Mouse (Mus musculus): Measurements from ENCODE around the gene Stub1. TPM values are rescaled to one million over a fixed set of nuclear protein-coding genes. Genes with fewer than 3 reads are reported as not detected.

Gene Stub1
- polyA plus RNA-seq, 1 experiment from 2014 or later, result 334 TPM

- 27% methylated on average over 21 of the region's 23 CpGs for WGBS
- peaks cover 49% of the 10 kb centered on the region for H3K4me1 ChIP-seq (ENCODE audit: control insufficient read depth, insufficient read depth, low read length)
- ATAC-seq (ENCODE audit: insufficient read depth, low FRiP score, low TSS enrichment) (no peak), DNase-seq (ENCODE audit: low spot score) (no peak)
- no peaks in the 10 kb centered on the region for H3K27me3 ChIP-seq (ENCODE audit: control insufficient read depth, insufficient read depth, low read length)
- H3K9ac ChIP-seq (ENCODE audit: low read length), result peak overlapping the region; percentile 68
- H3K4me2 ChIP-seq (ENCODE audit: low read depth), result peak overlapping the region; percentile 68
- H3K27ac ChIP-seq (ENCODE audit: low read depth, low read length), result peak overlapping the region; percentile 67
- H3K4me3 ChIP-seq (ENCODE audit: low read depth, low read length), result peak overlapping the region; percentile 29
- H3K9me3 ChIP-seq (ENCODE audit: control insufficient read depth, low read length), result no peaks in the 10 kb centered on the region
- peaks cover 27% of the 10 kb centered on the region for H3K36me3 ChIP-seq (ENCODE audit: control insufficient read depth, insufficient read depth, low read length)
Observed at GRCm38 (mm10) chr17:25836397-25837075, 3.3 kb upstream of the Stub1 start.

GRCm38 (mm10) chr17:25835816-25836215 lies 2.6 kb upstream of the Stub1 start:
- Histone ChIP-seq H3K9ac (ENCODE audit: low read length) (no peak overlapping the region), H3K4me3 (ENCODE audit: low read depth, low read length) (no peak overlapping the region), H3K27ac (ENCODE audit: low read depth, low read length) (no peak overlapping the region), H3K4me2 (ENCODE audit: low read depth) (peak overlapping the region; percentile 68), H3K36me3 (ENCODE audit: control insufficient read depth, insufficient read depth, low read length) (peaks cover 28% of the 10 kb centered on the region), H3K27me3 (ENCODE audit: control insufficient read depth, insufficient read depth, low read length) (no peaks in the 10 kb centered on the region), H3K4me1 (ENCODE audit: control insufficient read depth, insufficient read depth, low read length) (peaks cover 56% of the 10 kb centered on the region), H3K9me3 (ENCODE audit: control insufficient read depth, low read length) (no peaks in the 10 kb centered on the region)
- WGBS, result 94% methylated on average over 16 of the region's 16 CpGs
- DNase-seq (ENCODE audit: low spot score) (no peak), ATAC-seq (ENCODE audit: insufficient read depth, low FRiP score, low TSS enrichment) (no peak)

- DNase-seq (ENCODE audit: low spot score) (no peak), ATAC-seq (ENCODE audit: insufficient read depth, low FRiP score, low TSS enrichment) (no peak)
- peaks cover 61% of the 10 kb centered on the region for H3K4me1 ChIP-seq (ENCODE audit: control insufficient read depth, insufficient read depth, low read length)
- H3K9me3 ChIP-seq (ENCODE audit: control insufficient read depth, low read length), result no peaks in the 10 kb centered on the region
- peak overlapping the region; percentile 96; the same call in 1 of the 2 replicates for H3K4me2 ChIP-seq (ENCODE audit: low read depth)
- H3K27me3 ChIP-seq (ENCODE audit: control insufficient read depth, insufficient read depth, low read length), result no peaks in the 10 kb centered on the region
- H3K4me3 ChIP-seq (ENCODE audit: low read depth, low read length), result no peak overlapping the region
- peaks cover 28% of the 10 kb centered on the region for H3K36me3 ChIP-seq (ENCODE audit: control insufficient read depth, insufficient read depth, low read length)
- 94% methylated on average over 7 of the region's 7 CpGs for WGBS
- no peak overlapping the region for H3K27ac ChIP-seq (ENCODE audit: low read depth, low read length)
- no peak overlapping the region for H3K9ac ChIP-seq (ENCODE audit: low read length)
Observed at GRCm38 (mm10) chr17:25835301-25835700, 2.1 kb upstream of the Stub1 start.

GRCm38 (mm10) chr17:25834595-25835222 lies 1.5 kb upstream of the Stub1 start:
- H3K36me3 ChIP-seq (ENCODE audit: control insufficient read depth, insufficient read depth, low read length), result peaks cover 27% of the 10 kb centered on the region
- H3K9ac ChIP-seq (ENCODE audit: low read length), result peak overlapping the region; percentile 89; the same call in 1 of the 2 replicates
- no peak overlapping the region for H3K27ac ChIP-seq (ENCODE audit: low read depth, low read length)
- no peaks in the 10 kb centered on the region for H3K9me3 ChIP-seq (ENCODE audit: control insufficient read depth, low read length)
- H3K4me1 ChIP-seq (ENCODE audit: control insufficient read depth, insufficient read depth, low read length), result peaks cover 65% of the 10 kb centered on the region
- DNase-seq (ENCODE audit: low spot score), result no peak
- peak overlapping the region; percentile 96 for H3K4me2 ChIP-seq (ENCODE audit: low read depth)
- peak overlapping the region; percentile 85 for H3K4me3 ChIP-seq (ENCODE audit: low read depth, low read length)
- ATAC-seq (ENCODE audit: insufficient read depth, low FRiP score, low TSS enrichment), result no peak
- H3K27me3 ChIP-seq (ENCODE audit: control insufficient read depth, insufficient read depth, low read length), result no peaks in the 10 kb centered on the region
- WGBS, result 93% methylated on average over 12 of the region's 12 CpGs

GRCm38 (mm10) chr17:25833961-25834594 lies 874 bp upstream of the Stub1 start:
- H3K9ac ChIP-seq (ENCODE audit: low read length), result peak overlapping the region; percentile 89
- peaks cover 22% of the 10 kb centered on the region for H3K36me3 ChIP-seq (ENCODE audit: control insufficient read depth, insufficient read depth, low read length)
- WGBS, result 50% methylated on average over 6 of the region's 6 CpGs
- H3K4me2 ChIP-seq (ENCODE audit: low read depth), result peak overlapping the region; percentile 96
- H3K9me3 ChIP-seq (ENCODE audit: control insufficient read depth, low read length), result no peaks in the 10 kb centered on the region
- no peak for DNase-seq (ENCODE audit: low spot score)
- peak overlapping the region; percentile 85 for H3K4me3 ChIP-seq (ENCODE audit: low read depth, low read length)
- peak overlapping the region; percentile 94 for H3K27ac ChIP-seq (ENCODE audit: low read depth, low read length)
- H3K4me1 ChIP-seq (ENCODE audit: control insufficient read depth, insufficient read depth, low read length), result peaks cover 69% of the 10 kb centered on the region
- H3K27me3 ChIP-seq (ENCODE audit: control insufficient read depth, insufficient read depth, low read length), result no peaks in the 10 kb centered on the region
- no peak for ATAC-seq (ENCODE audit: insufficient read depth, low FRiP score, low TSS enrichment)

- ATAC-seq (ENCODE audit: insufficient read depth, low FRiP score, low TSS enrichment) (peak; percentile 86), DNase-seq (ENCODE audit: low spot score) (peak; percentile 100)
- H3K27ac ChIP-seq (ENCODE audit: low read depth, low read length), result peak overlapping the region; percentile 94
- peak overlapping the region; percentile 89 for H3K9ac ChIP-seq (ENCODE audit: low read length)
- peaks cover 66% of the 10 kb centered on the region for H3K4me1 ChIP-seq (ENCODE audit: control insufficient read depth, insufficient read depth, low read length)
- peaks cover 19% of the 10 kb centered on the region for H3K36me3 ChIP-seq (ENCODE audit: control insufficient read depth, insufficient read depth, low read length)
- peak overlapping the region; percentile 96 for H3K4me2 ChIP-seq (ENCODE audit: low read depth)
- peak overlapping the region; percentile 85 for H3K4me3 ChIP-seq (ENCODE audit: low read depth, low read length)
- WGBS, result under 1% methylated on average over 64 of the region's 77 CpGs
- no peaks in the 10 kb centered on the region for H3K9me3 ChIP-seq (ENCODE audit: control insufficient read depth, low read length)
- H3K27me3 ChIP-seq (ENCODE audit: control insufficient read depth, insufficient read depth, low read length), result no peaks in the 10 kb centered on the region
Observed at GRCm38 (mm10) chr17:25832436-25833290, 541 bp downstream of the Stub1 start.

GRCm38 (mm10) chr17:25831451-25832281 lies 1.5 kb downstream of the Stub1 start:
- Histone ChIP-seq H3K27ac (ENCODE audit: low read depth, low read length) (no peak overlapping the region), H3K36me3 (ENCODE audit: control insufficient read depth, insufficient read depth, low read length) (peaks cover 19% of the 10 kb centered on the region), H3K4me3 (ENCODE audit: low read depth, low read length) (peak overlapping the region; percentile 85), H3K9me3 (ENCODE audit: control insufficient read depth, low read length) (no peaks in the 10 kb centered on the region), H3K27me3 (ENCODE audit: control insufficient read depth, insufficient read depth, low read length) (no peaks in the 10 kb centered on the region), H3K9ac (ENCODE audit: low read length) (peak overlapping the region; percentile 89), H3K4me2 (ENCODE audit: low read depth) (peak overlapping the region; percentile 96), H3K4me1 (ENCODE audit: control insufficient read depth, insufficient read depth, low read length) (peaks cover 60% of the 10 kb centered on the region)
- ATAC-seq (ENCODE audit: insufficient read depth, low FRiP score, low TSS enrichment), result no peak
- 66% methylated on average over 21 of the region's 21 CpGs for WGBS
- no peak for DNase-seq (ENCODE audit: low spot score)

Data from neural tube, embryonic 11.5 days (tissue).